Mouse (Mus musculus): Measurements from ENCODE around the gene 4930523C07Rik.

Gene 4930523C07Rik

DNA sequence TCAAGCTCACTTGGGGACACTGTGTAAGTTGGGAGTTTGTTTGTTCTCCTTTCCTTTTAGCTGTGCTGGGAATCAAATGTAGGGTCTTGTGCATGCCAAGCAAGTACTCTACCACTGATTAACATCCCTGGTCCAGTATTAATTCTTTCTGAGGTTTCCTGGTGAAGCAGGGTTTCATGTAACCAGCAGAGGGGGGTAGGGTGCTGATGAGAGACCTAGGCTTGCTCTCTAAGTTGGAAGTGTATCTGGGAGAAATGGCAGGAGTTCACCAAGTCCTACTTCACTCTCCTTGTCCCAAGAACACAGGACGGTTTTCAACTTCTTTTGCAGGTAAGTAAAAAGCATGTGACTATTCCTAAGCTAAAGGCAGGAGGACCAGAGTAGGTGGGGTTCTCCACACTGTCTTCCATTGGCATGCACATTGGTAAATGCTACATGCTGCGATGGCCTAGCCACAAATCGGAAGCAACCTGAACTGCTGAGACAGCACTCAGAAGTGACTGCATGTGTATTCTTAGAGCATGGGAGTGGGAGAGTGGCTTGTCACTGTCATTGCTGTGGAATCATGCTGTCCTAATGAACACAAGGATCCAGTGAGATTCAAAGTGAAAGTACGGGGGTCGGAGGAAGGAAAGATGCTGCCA is 55.6 kb downstream of the 4930523C07Rik start:
- peak; percentile 78 for DNase-seq (ENCODE audit: low read depth)

- DNase-seq (ENCODE audit: low read depth), result peak; percentile 85
These were observed 56.8 kb downstream of the 4930523C07Rik start for GRCm38 (mm10) chr1:160100996-160101395.

DNA sequence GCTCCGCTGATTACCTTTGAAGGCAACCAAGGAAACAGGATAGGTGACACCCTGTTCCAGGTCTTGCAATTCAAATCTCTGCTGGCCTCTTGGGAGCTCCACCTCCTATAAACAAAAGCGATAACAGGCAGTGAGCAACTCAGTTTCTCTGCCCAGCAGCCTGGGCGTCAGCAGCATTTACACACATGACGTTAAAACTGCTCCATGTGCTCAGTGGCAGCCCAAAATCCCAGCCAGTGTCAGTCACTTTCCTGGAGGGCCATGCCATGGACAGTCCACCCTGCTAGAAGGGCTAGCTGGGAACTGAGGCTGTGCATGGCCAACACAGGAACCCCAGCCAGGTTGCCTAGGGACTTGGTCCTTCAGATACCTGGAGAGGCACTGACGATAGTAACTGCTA is 61.2 kb downstream of the 4930523C07Rik start:
- DNase-seq (ENCODE audit: low read depth), result no peak

DNA sequence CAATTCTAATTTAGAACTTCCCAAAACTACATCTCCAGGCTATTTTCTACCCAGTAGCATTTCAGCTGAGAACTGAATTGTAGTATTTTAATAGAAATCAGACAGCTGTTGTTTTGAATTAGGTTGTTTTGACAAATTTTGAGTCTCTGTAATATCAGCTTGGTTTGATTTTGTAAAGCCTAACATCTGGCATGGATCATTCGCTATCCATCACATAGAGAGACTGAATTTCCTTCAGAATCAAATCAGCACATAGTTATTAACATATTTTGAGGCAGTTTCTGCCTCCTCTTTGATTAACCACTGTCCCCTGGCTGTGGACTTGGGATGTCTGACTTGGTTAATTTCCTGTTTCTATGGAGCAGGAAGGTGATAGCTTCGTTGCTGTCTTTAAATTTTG is 64.4 kb downstream of the 4930523C07Rik start:
- no peak for DNase-seq (ENCODE audit: low read depth)

- DNase-seq (ENCODE audit: low read depth), result no peak
These were observed 79.8 kb downstream of the 4930523C07Rik start for GRCm38 (mm10) chr1:160123957-160124356.

Data from NIH3T3 (cell line).